Mouse (Mus musculus) liver, adult (tissue): ENCODE measurements around the gene Rhox3h.
"Not testable (repeated sequence)": the region's sequence is repeated elsewhere in the genome, so short reads cannot be mapped to it uniquely, and the experiment has no call there.

ENCODE experiments used
- GATA4 ChIP-seq: IDR thresholded peaks from 2 replicates; pipeline ENCODE4 v1.6.1; 2014; ENCODE audit warnings: mild to moderate bottlenecking, low read length; ENCODE audit not compliant: insufficient replicate concordance

Rhox3h gene

DNA sequence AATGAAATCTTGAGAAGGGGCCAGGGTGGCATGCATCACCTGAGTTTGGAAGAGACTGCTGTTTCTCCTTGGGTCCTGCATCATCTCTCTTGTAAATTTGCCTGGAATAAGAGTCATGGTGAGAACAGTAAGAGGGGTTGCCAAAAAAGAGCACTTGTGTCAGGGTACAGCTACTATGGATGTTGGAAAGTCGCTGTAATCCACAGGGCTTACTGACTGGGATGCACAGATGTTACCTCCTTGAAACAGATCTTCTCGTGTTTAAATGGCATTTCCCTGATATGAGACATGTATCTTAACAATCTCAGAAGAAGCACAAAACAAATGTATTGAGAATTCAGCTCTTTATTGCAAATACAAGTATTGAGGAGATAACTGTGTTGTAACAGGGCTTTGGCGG lies at the start of gene Rhox3h:
Rhox3h (minus strand) TSS at position 101 of the 400 bp plus-strand sequence.
- not testable (repeated sequence) for TF ChIP-seq GATA4

DNA sequence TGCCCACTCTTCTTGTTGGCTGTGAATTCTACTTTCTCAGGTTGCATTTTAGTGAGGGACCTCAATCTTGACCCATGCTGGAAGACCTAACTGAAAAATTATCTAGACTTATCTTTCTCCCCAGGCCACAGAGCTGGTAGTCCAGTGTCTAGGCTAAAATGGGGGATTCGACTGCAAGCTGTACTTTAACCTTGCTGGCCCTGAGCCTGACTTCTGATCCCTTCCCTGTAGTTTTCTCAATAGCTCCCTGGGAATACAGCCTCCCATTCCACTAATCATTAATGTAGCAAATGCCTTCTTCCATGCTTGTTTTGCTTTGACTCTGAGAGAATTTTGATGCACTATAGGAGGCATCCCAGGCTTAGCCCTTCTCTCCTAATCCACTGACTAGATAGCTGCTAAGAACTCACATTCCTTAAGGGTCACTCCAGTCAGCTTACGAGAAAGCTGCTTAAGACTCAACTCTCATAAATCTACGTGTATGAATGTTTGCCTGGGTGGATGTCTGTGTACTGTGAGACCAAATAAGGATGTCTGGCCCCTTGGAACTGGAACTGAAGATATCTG lies 33.3 kb upstream of the Rhox3h start:
- TF ChIP-seq GATA4: no peak

- TF ChIP-seq GATA4: no peak
Observed at GRCm38 (mm10) chrX:37692261-37692660, 23.7 kb upstream of the Rhox3h start.

DNA sequence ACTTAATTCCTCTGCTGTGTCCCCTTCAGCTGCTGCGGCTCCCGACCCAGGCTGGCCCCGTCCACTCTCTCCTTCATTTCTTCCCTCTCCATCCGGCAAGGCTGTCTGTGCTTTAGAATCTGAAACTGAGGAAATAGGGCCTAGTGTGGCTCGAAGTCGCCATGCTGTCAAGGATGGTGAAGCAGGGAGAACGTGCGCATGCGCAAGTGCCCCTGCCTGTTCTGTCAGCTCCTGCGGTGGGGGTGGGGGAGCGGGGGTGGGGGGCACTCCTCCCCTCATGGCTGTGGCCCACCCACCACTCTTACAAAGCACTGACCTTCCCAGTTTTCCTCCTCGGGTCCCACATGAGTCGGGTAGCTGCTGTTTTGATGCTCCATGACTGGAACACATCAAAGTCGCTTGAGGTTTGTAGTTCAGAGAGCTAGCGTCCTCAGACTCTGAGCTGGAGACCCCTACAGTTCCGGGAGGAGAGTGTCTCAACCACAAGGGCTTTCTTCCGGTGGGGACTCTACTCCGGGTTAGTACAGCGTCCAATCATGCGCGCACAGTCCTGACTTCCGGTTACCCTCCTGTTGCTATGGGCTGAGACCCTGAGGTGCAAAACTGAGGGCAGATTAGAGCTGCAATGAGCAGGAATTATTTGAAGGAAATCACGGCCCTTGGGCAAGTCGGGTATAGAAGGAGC lies 14.6 kb upstream of the Rhox3h start:
- no peak for TF ChIP-seq GATA4

- not testable (repeated sequence) for TF ChIP-seq GATA4
Observed at GRCm38 (mm10) chrX:37673177-37673576, 4.6 kb upstream of the Rhox3h start, which contains the start of gene Rhox2h. Gene Rhox2h, minus strand, starts transcription at chrX:37673277.

DNA sequence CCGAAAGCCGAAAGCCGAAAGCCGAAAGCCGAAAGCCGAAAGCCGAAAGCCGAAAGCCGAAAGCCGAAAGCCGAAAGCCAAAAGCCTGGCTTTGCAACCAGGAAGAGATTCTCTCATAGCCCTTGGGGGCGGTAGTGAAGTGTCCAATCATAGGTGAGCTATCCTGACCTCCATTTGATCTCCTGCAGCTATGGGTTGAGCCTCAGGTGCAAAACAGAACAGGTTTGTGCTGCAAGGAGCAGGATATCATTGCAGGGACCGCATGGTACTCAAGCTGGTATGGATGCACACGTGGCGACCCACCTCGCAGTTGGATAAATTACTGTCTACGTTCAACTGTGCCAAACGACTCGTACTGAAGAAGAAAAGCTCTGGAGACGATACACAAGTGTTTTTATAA lies 17.3 kb downstream of the Rhox3h start, which contains the start of gene Rhox4g:
Rhox4g (minus strand) TSS at position 101 of the 400 bp plus-strand sequence.
- not testable (repeated sequence) for TF ChIP-seq GATA4

DNA sequence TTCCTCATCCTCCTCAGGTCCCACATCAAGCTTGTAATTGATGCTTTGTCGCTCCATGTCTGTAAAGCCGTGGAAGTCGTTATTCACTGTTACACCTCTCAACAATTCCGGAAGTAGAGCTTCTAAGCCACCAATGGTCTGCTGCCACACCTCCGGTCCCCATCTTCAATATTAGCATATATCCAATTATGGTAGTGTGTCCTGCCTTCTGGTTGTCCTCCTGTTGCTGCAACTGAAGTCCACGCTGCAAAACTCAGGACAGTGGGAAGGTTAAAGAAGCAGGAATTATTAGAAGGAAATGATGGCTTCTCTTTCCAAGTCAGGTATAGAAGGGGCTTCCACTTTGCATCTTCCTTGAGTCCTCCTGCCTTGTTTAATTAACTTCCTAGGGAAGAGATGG lies 25.2 kb downstream of the Rhox3h start, which contains the start of gene Rhox2g:
Rhox2g (minus strand) TSS at position 101 of the 400 bp plus-strand sequence.
- TF ChIP-seq GATA4: not testable (repeated sequence)

GRCm38 (mm10) chrX:37628512-37628911 lies 40.1 kb downstream of the Rhox3h start, which contains the start of gene Rhox3g:
Gene Rhox3g, minus strand, starts transcription at chrX:37628612.
- TF ChIP-seq GATA4: not testable (repeated sequence)
